Mouse (Mus musculus): ENCODE measurements around the gene Zgrf1.

Zgrf1 gene

DNA sequence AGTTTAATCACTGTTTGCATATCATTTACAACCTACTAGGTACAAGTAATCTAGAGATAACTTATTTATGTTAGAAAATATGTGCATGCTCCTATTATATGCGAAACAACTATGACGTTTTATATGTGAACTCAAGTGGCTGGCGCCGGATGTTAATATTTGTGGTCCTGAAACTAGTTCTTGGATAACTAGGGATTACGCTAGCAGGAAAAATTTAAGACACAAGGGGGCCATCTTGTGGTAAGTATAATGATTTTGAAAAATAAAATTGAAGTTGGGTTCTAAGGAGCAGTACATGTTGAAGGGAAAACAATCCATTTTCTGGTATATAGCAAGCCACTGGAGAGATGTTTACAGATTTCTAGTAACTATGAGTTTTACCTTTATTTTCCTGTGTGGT is 1.4 kb downstream of the Zgrf1 start:
- no peak for ATAC-seq (ENCODE audit: insufficient number of reproducible peaks, low FRiP score, low TSS enrichment)

- no peak for ATAC-seq (ENCODE audit: insufficient number of reproducible peaks, low FRiP score, low TSS enrichment)
Observed at GRCm38 (mm10) chr3:127558201-127558600, 4.9 kb downstream of the Zgrf1 start.

DNA sequence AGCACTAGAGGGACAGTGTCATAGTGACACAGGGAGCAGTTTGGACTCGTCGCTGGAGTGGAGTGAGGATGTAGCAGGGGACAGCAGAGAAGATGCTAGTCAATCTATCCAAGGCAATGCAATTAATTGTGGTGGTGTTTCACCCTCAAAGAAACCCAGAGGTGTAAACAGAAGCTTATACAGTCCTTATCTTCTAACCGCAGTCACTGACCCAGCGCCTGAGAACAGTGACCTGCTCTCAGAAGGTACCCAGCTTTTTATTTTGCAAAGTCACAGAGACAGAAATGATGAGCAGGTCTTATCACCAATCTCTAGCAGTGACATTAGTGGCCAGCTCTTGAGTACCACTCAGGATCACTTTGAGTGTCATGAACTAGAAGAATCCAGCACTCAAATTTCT is 9.7 kb downstream of the Zgrf1 start:
- no peak for ATAC-seq (ENCODE audit: insufficient number of reproducible peaks, low FRiP score, low TSS enrichment)

DNA sequence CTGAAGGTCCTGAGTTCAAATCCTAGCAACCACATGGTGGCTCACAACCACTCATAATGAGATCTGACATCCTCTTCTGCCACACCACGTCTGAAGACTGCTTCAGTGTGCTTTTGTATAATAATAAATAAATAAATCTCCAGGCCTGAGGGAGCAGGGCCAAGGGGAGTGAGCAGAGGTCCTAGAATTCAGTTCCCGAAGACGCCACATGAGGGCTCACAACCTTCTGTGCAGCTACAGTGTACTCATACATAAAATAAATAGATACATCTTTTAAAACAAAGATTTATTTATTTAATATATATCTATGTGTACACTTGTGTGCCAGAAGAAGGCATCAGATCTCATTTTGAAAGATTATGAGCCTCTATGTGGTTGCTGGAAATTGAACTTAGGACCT is 11.8 kb downstream of the Zgrf1 start:
- ATAC-seq (ENCODE audit: insufficient number of reproducible peaks, low FRiP score, low TSS enrichment): no peak

- ATAC-seq (ENCODE audit: insufficient number of reproducible peaks, low FRiP score, low TSS enrichment): peak; percentile 61; the same call in 1 of the 2 replicates
Observed at GRCm38 (mm10) chr3:127572557-127572956, 19.3 kb downstream of the Zgrf1 start.

- ATAC-seq (ENCODE audit: insufficient number of reproducible peaks, low FRiP score, low TSS enrichment): no peak
Observed at GRCm38 (mm10) chr3:127597136-127597535, 43.8 kb downstream of the Zgrf1 start.

DNA sequence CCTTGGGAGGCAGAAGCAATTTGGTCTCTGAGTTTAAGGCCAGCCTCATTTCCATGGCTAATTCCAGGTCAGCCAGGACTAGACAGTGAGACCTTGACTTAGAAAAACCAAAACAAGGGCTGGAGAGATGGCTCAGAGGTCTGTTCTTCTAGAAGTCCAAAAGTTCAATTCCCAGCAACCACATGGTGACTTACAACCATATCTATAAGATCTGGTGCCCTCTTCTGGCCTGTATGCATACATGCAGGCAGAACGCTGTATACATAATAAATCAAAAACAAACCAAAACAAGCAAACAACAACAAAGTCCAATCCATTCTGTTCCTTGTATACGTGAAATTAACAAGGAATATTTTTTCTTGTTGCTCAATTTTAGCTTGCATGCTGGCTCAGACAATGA is 54.8 kb downstream of the Zgrf1 start:
- ATAC-seq (ENCODE audit: insufficient number of reproducible peaks, low FRiP score, low TSS enrichment): no peak

DNA sequence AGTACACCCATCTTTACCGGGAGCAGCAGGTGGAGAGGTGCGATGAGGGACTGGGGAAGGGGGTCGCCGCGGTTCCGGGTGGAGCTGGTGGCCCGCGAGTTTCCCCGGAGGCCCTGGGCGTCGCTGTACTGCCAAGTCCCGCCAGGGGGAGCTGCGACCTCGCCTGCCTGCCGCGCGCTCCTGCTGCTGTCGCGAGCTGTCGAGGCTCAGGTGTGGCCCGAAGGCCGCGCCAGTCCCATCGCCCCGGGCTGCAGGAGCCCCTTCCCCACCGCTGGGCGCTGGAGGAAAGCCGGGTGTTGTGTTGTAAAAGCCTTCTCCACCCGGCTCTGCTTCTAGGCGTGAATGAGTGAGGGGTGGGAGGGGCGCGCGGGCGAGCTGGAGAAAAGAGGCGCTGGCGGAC is 72.0 kb downstream of the Zgrf1 start:
- peak; percentile 15; the same call in 1 of the 2 replicates for ATAC-seq (ENCODE audit: insufficient number of reproducible peaks, low FRiP score, low TSS enrichment)

DNA sequence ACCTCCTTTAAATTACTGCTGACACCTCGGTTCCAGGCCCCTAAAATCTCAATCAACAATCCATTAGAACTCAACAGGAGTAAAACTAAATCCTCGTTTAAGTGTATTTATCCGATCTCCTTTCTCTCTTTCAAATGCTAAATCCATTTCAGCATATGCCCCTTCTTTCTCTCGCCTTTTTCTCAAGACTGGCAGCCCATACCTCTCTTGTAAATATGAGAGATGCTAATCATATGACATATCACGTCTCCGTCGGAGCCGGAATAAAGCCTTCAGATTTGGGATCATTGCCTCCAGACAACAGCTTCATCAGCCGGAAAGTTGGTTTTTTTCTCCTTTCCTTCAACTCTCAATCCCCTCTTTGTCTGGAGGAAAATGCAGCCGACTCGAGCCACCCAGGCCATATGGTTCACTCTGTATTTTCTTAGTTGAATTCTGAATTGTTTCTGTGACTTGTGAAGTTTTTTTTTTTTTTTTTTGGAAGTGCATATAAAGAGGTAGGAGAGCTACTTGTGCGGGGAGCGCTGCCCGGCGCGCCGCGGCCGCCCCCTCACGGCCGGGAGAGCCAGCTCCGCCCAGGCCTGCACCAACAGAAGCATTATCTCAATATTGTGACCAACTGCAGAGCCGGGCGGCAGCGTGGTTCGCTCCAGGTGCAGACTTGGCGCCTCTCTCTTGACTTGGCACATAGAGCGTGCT is 72.6 kb downstream of the Zgrf1 start:
- ATAC-seq (ENCODE audit: insufficient number of reproducible peaks, low FRiP score, low TSS enrichment): no peak

- no peak for ATAC-seq (ENCODE audit: insufficient number of reproducible peaks, low FRiP score, low TSS enrichment)
Observed at GRCm38 (mm10) chr3:127626524-127626923, 73.2 kb downstream of the Zgrf1 start.

- ATAC-seq (ENCODE audit: insufficient number of reproducible peaks, low FRiP score, low TSS enrichment): no peak
Observed at GRCm38 (mm10) chr3:127627151-127627955, 74.1 kb downstream of the Zgrf1 start.

DNA sequence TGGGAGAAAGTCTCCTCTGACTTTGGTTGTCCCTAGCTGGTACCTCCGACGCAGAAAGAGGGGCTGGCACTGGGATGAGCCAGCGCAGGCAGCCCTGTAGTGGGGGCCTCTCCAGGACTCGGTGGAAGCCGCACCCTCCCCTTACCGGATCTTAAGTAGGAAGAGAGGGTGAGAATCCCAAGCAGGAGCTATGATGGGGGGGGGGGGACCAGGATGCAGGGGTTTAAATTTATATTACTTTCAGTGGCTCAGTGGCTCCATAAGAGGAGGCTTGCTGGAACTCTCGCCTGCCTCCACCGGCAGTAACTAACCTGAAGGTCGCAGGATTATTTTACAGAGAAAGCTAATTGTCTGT is 74.6 kb downstream of the Zgrf1 start:
- ATAC-seq (ENCODE audit: insufficient number of reproducible peaks, low FRiP score, low TSS enrichment): no peak

- no peak for ATAC-seq (ENCODE audit: insufficient number of reproducible peaks, low FRiP score, low TSS enrichment)
Observed at GRCm38 (mm10) chr3:127628311-127629184, 75.3 kb downstream of the Zgrf1 start.

DNA sequence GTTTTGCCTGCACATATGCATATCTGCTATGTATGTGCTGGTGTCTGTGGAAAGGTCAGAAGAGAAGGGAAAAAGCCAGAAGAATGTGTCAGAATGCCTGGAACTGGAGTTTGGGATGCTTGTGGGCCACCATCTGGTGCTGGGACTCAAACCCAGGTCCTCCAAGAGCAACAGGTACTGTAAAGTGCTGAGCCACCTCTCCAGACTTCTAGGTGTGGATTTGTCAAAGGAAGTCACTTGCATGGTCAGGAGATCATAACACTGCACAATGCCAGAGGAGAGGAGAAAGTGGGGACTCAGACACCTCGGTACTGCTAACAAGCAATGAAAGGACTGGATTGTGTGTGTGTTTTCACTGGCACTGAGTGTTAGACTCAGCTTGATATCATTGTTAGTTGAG is 76.9 kb downstream of the Zgrf1 start:
- ATAC-seq (ENCODE audit: insufficient number of reproducible peaks, low FRiP score, low TSS enrichment): no peak

DNA sequence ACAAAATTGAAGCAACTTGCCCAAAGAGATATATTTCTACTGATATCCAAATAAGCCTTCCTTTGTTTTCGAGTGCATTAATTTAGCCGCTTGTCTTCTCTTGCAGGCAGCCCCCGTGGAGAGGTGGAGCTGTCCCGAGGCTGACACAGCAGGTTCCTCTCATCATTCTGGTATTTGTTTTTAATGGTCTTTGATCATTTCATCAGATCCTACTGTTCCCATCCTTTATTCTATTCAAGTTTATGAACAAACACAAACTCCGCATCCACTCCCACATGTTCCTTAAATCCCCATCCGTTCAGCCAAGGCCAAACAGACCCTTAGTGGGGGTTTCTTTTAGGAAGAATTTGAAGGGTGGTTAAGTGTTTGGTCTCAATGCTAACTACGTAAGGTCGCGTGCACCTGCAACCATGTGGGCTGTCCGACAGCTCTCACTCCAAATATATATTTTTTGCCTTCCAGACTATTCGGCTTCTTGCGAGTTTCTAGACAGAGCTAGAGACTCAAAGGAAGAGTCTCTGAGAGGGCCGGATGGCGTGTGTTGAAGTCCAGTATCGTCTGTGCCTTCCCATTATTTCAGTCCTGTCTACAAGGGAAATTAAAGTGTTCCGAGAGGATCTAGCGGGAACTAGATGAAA is 77.6 kb downstream of the Zgrf1 start:
- ATAC-seq (ENCODE audit: insufficient number of reproducible peaks, low FRiP score, low TSS enrichment): no peak

GRCm38 (mm10) chr3:127631582-127631981 is 78.3 kb downstream of the Zgrf1 start:
- no peak for ATAC-seq (ENCODE audit: insufficient number of reproducible peaks, low FRiP score, low TSS enrichment)

DNA sequence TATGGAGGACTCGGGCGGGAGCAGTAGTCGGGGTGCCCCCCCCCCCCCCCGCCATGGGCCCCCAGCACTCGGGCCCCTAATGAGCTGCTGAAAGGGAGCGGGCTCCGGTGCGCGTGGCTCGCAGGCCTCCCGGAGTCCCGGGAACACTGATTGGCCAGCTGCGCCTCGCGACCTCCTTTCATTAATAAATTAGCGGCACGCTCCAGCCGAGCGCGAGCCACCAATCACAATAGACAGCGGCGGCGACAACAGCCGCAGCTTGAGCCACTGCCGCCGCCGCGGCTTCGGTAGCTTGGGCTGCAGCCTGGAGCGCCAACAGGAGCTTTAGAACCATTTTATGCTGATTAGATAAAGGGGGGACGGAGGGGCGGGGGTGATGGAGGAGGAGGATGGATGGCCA is 79.2 kb downstream of the Zgrf1 start:
- no peak for ATAC-seq (ENCODE audit: insufficient number of reproducible peaks, low FRiP score, low TSS enrichment)

GRCm38 (mm10) chr3:127633080-127634032 is 80.1 kb downstream of the Zgrf1 start, which contains the start of gene Neurog2:
Neurog2 (plus strand) TSS chr3:127633135.
- ATAC-seq (ENCODE audit: insufficient number of reproducible peaks, low FRiP score, low TSS enrichment): no peak
